Mouse (Mus musculus): Measurements from ENCODE around the gene Gm28047. TPM values are rescaled to one million over a fixed set of nuclear protein-coding genes. Genes with fewer than 3 reads are reported as not detected.

Gene Gm28047
- polyA plus RNA-seq, 1 experiment from 2014 or later, result 0.36 TPM

- H3K4me3 ChIP-seq (ENCODE audit: low read length), result no peak overlapping the region
- H3K27me3 ChIP-seq (ENCODE audit: insufficient read depth, low read length), result no peaks in the 10 kb centered on the region
- no peak overlapping the region for H3K9ac ChIP-seq (replicated peaks; ENCODE audit: low read length)
- peaks cover 7% of the 10 kb centered on the region; the same call in 1 of the 2 replicates for H3K36me3 ChIP-seq (ENCODE audit: insufficient read depth, low read length)
- H3K27ac ChIP-seq (ENCODE audit: low read length), result peak overlapping the region; percentile 75; the same call in 1 of the 2 replicates
- WGBS, result 71% methylated on average over 1 of the region's 1 CpGs
- no peak overlapping the region for H3K4me2 ChIP-seq (replicated peaks; ENCODE audit: low read depth, low read length)
- ATAC-seq (ENCODE audit: low FRiP score, low TSS enrichment), result no peak
- H3K9me3 ChIP-seq (ENCODE audit: low read length), result no peaks in the 10 kb centered on the region
- peaks cover 26% of the 10 kb centered on the region for H3K4me1 ChIP-seq (ENCODE audit: insufficient read depth, low read length)
Measured at GRCm38 (mm10) chr15:102590567-102590966, 34.3 kb downstream of the Gm28047 start.

DNA sequence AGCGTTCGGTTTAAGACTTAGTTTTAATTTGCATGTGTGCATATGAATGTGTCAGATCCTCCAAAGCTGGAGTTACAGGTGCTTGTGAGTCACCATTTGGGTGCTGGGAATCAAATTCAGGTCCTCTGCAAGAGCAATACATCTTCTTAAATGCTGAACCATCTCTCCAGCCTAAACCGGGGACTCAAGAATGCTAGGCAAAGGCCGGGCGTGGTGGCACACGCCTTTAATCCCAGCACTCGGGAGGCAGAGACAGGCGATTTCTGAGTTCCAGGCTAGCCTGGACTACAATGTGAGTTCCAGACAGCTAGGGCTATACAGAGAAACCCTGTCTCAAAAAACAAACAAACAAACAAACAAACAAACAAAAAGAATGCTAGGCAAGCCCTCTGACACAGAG, 35.0 kb downstream of the Gm28047 start:
- WGBS, result 95% methylated on average over 8 of the region's 8 CpGs
- no peaks in the 10 kb centered on the region for H3K27me3 ChIP-seq (ENCODE audit: insufficient read depth, low read length)
- peaks cover 25% of the 10 kb centered on the region for H3K4me1 ChIP-seq (ENCODE audit: insufficient read depth, low read length)
- H3K36me3 ChIP-seq (ENCODE audit: insufficient read depth, low read length), result peaks cover 7% of the 10 kb centered on the region; the same call in 1 of the 2 replicates
- no peak for ATAC-seq (ENCODE audit: low FRiP score, low TSS enrichment)
- no peak overlapping the region for H3K4me2 ChIP-seq (replicated peaks; ENCODE audit: low read depth, low read length)
- H3K9me3 ChIP-seq (ENCODE audit: low read length), result no peaks in the 10 kb centered on the region
- no peak overlapping the region for H3K9ac ChIP-seq (replicated peaks; ENCODE audit: low read length)
- H3K4me3 ChIP-seq (ENCODE audit: low read length), result no peak overlapping the region
- H3K27ac ChIP-seq (ENCODE audit: low read length), result no peak overlapping the region

DNA sequence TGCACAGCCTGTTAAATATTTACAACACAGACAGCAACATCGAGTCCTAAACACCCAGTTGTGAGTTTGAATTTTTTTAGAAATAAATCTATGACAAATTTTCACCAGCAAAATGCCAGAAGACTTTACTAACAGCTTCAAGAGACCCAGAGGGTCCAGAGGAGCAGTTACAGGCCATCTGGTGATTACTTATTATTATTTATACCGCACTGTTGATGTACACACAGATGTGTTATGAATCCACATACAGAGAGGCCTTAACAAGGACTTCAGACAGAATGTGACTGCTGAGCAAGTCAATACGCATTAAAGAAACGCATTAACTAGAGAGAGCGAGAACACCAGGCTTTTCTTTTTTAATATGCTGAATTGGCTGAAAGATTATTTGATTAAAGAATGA, 39.4 kb downstream of the Gm28047 start:
- 77% methylated on average over 5 of the region's 5 CpGs for WGBS
- Histone ChIP-seq H3K27me3 (ENCODE audit: insufficient read depth, low read length) (no peaks in the 10 kb centered on the region), H3K9ac (replicated peaks; ENCODE audit: low read length) (0 out of 2 replicates have a peak overlapping the region, but pooled peaks have one; percentile 35), H3K4me1 (ENCODE audit: insufficient read depth, low read length) (peaks cover 6% of the 10 kb centered on the region), H3K4me3 (ENCODE audit: low read length) (no peak overlapping the region), H3K4me2 (replicated peaks; ENCODE audit: low read depth, low read length) (no peak overlapping the region), H3K36me3 (ENCODE audit: insufficient read depth, low read length) (peaks cover 5% of the 10 kb centered on the region; the same call in 1 of the 2 replicates), H3K9me3 (ENCODE audit: low read length) (no peaks in the 10 kb centered on the region), H3K27ac (ENCODE audit: low read length) (no peak overlapping the region)
- no peak for ATAC-seq (ENCODE audit: low FRiP score, low TSS enrichment)

DNA sequence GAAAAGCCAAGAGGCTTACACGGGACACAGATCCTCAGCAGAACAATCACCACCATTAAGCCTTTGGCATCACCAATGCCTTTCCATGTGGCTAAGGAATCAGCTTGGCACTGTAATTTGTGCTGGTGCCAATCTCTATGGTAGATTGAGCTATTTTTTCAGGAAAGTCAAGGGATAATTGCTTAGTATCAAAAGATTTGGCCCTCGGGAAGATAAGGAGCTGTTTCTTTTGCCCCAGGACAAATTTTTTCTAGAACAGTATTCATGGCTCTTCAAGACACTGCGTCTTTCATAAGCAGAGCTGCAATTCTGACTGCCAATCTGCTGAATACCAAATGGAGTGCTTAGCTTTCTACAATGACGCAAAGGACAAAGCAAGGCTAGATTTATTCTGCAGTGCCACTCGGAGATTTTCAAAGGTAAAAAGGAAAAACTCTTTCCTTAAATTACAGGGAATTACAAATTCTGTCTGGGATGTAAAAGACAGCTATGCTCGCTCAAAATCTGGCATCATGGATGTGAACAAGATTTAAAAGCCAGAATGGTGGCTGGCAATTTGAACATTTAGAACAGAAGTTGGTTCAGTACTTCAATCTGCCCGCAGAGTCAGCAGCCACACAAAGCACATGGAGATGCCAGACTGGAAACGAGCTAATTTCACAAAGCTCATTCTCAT, 41.0 kb downstream of the Gm28047 start:
- Histone ChIP-seq H3K9me3 (ENCODE audit: low read length) (no peaks in the 10 kb centered on the region), H3K9ac (replicated peaks; ENCODE audit: low read length) (no peak overlapping the region), H3K4me2 (replicated peaks; ENCODE audit: low read depth, low read length) (no peak overlapping the region), H3K27ac (ENCODE audit: low read length) (no peak overlapping the region), H3K27me3 (ENCODE audit: insufficient read depth, low read length) (no peaks in the 10 kb centered on the region), H3K36me3 (ENCODE audit: insufficient read depth, low read length) (no peaks in the 10 kb centered on the region), H3K4me1 (ENCODE audit: insufficient read depth, low read length) (peaks cover 6% of the 10 kb centered on the region), H3K4me3 (ENCODE audit: low read length) (no peak overlapping the region)
- ATAC-seq (ENCODE audit: low FRiP score, low TSS enrichment), result no peak
- WGBS, result 70% methylated on average over 8 of the region's 8 CpGs

- 83% methylated on average over 1 of the region's 1 CpGs for WGBS
- Histone ChIP-seq H3K9me3 (ENCODE audit: low read length) (no peaks in the 10 kb centered on the region), H3K4me2 (replicated peaks; ENCODE audit: low read depth, low read length) (no peak overlapping the region), H3K4me3 (ENCODE audit: low read length) (no peak overlapping the region), H3K9ac (replicated peaks; ENCODE audit: low read length) (no peak overlapping the region), H3K27ac (ENCODE audit: low read length) (no peak overlapping the region), H3K36me3 (ENCODE audit: insufficient read depth, low read length) (0 out of 2 replicates have a peak, but pooled peaks cover 3% of the 10 kb centered on the region), H3K4me1 (ENCODE audit: insufficient read depth, low read length) (peaks cover 6% of the 10 kb centered on the region), H3K27me3 (ENCODE audit: insufficient read depth, low read length) (no peaks in the 10 kb centered on the region)
- no peak for ATAC-seq (ENCODE audit: low FRiP score, low TSS enrichment)
Measured at GRCm38 (mm10) chr15:102581205-102581604, 43.7 kb downstream of the Gm28047 start.

GRCm38 (mm10) chr15:102578351-102578750, 46.5 kb downstream of the Gm28047 start:
- H3K27ac ChIP-seq (ENCODE audit: low read length), result no peak overlapping the region
- no peak for ATAC-seq (ENCODE audit: low FRiP score, low TSS enrichment)
- WGBS, result 81% methylated on average over 2 of the region's 2 CpGs

GRCm38 (mm10) chr15:102576972-102577371, 47.9 kb downstream of the Gm28047 start:
- Histone ChIP-seq H3K9me3 (ENCODE audit: low read length) (no peaks in the 10 kb centered on the region), H3K4me3 (ENCODE audit: low read length) (no peak overlapping the region), H3K36me3 (ENCODE audit: insufficient read depth, low read length) (0 out of 2 replicates have a peak, but pooled peaks cover 3% of the 10 kb centered on the region), H3K27me3 (ENCODE audit: insufficient read depth, low read length) (no peaks in the 10 kb centered on the region), H3K27ac (ENCODE audit: low read length) (no peak overlapping the region), H3K4me2 (replicated peaks; ENCODE audit: low read depth, low read length) (no peak overlapping the region), H3K4me1 (ENCODE audit: insufficient read depth, low read length) (no peaks in the 10 kb centered on the region), H3K9ac (replicated peaks; ENCODE audit: low read length) (no peak overlapping the region)
- WGBS, result 81% methylated on average over 1 of the region's 1 CpGs
- ATAC-seq (ENCODE audit: low FRiP score, low TSS enrichment), result no peak

More at GRCm38 (mm10) chr15:102578351-102578750, 46.5 kb downstream of the Gm28047 start:
- H3K27me3 ChIP-seq (ENCODE audit: insufficient read depth, low read length), result no peaks in the 10 kb centered on the region
- H3K9me3 ChIP-seq (ENCODE audit: low read length), result no peaks in the 10 kb centered on the region
- no peak overlapping the region for H3K9ac ChIP-seq (replicated peaks; ENCODE audit: low read length)
- H3K4me3 ChIP-seq (ENCODE audit: low read length), result no peak overlapping the region
- H3K4me1 ChIP-seq (ENCODE audit: insufficient read depth, low read length), result no peaks in the 10 kb centered on the region
- H3K36me3 ChIP-seq (ENCODE audit: insufficient read depth, low read length), result 0 out of 2 replicates have a peak, but pooled peaks cover 3% of the 10 kb centered on the region
- no peak overlapping the region for H3K4me2 ChIP-seq (replicated peaks; ENCODE audit: low read depth, low read length)

- H3K9me3 ChIP-seq (ENCODE audit: low read length), result no peaks in the 10 kb centered on the region
- no peak overlapping the region for H3K9ac ChIP-seq (replicated peaks; ENCODE audit: low read length)
- WGBS, result 30% methylated on average over 3 of the region's 3 CpGs
- no peak overlapping the region for H3K27ac ChIP-seq (ENCODE audit: low read length)
- ATAC-seq (ENCODE audit: low FRiP score, low TSS enrichment), result no peak
- no peak overlapping the region for H3K4me3 ChIP-seq (ENCODE audit: low read length)
- H3K4me1 ChIP-seq (ENCODE audit: insufficient read depth, low read length), result no peaks in the 10 kb centered on the region; the same call in 1 of the 2 replicates
- no peaks in the 10 kb centered on the region; the same call in 1 of the 2 replicates for H3K36me3 ChIP-seq (ENCODE audit: insufficient read depth, low read length)
- H3K27me3 ChIP-seq (ENCODE audit: insufficient read depth, low read length), result no peaks in the 10 kb centered on the region
- H3K4me2 ChIP-seq (replicated peaks; ENCODE audit: low read depth, low read length), result no peak overlapping the region
Measured at GRCm38 (mm10) chr15:102572081-102572480, 52.8 kb downstream of the Gm28047 start.

- peaks cover 4% of the 10 kb centered on the region for H3K36me3 ChIP-seq (ENCODE audit: insufficient read depth, low read length)
- H3K4me2 ChIP-seq (replicated peaks; ENCODE audit: low read depth, low read length), result no peak overlapping the region
- H3K4me3 ChIP-seq (ENCODE audit: low read length), result no peak overlapping the region
- H3K4me1 ChIP-seq (ENCODE audit: insufficient read depth, low read length), result no peaks in the 10 kb centered on the region; the same call in 1 of the 2 replicates
- H3K9me3 ChIP-seq (ENCODE audit: low read length), result no peaks in the 10 kb centered on the region
- H3K27me3 ChIP-seq (ENCODE audit: insufficient read depth, low read length), result no peaks in the 10 kb centered on the region
- ATAC-seq (ENCODE audit: low FRiP score, low TSS enrichment), result no peak
- WGBS, result 75% methylated on average over 2 of the region's 2 CpGs
- H3K9ac ChIP-seq (replicated peaks; ENCODE audit: low read length), result no peak overlapping the region
- H3K27ac ChIP-seq (ENCODE audit: low read length), result no peak overlapping the region
Measured at GRCm38 (mm10) chr15:102567849-102568248, 57.0 kb downstream of the Gm28047 start.

DNA sequence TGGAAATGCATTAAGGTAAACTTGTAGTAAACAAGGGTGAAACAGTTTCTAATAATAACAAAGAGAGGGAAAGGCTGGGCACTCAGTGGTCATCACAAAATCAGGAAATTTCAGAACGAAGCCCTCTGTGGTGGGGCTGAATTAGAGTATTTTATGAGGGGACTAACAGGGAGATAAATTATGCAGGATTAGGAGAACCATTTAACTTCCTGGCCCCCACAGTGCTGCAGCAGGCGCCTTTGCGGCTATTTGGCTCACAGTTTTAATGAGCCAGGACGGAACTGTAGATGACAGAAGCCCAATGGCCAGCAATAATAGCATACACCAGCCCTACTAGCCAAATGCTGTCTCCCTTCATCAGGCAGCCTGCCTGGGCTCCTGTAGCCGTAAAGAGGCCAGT, 61.2 kb downstream of the Gm28047 start:
- Histone ChIP-seq H3K36me3 (ENCODE audit: insufficient read depth, low read length) (peaks cover 11% of the 10 kb centered on the region), H3K4me1 (ENCODE audit: insufficient read depth, low read length) (no peaks in the 10 kb centered on the region), H3K4me3 (ENCODE audit: low read length) (no peak overlapping the region), H3K27me3 (ENCODE audit: insufficient read depth, low read length) (no peaks in the 10 kb centered on the region), H3K27ac (ENCODE audit: low read length) (no peak overlapping the region), H3K9ac (replicated peaks; ENCODE audit: low read length) (no peak overlapping the region), H3K4me2 (replicated peaks; ENCODE audit: low read depth, low read length) (no peak overlapping the region), H3K9me3 (ENCODE audit: low read length) (no peaks in the 10 kb centered on the region)
- no peak for ATAC-seq (ENCODE audit: low FRiP score, low TSS enrichment)
- WGBS, result 76% methylated on average over 5 of the region's 5 CpGs

Data from kidney, embryonic 16.5 days (tissue).